Mouse (Mus musculus) cerebellum, adult 18-20 months (tissue): ENCODE data around the gene Inka2.

Source experiments
- DNase-seq, 2 experiments: peaks; one replicate each; pipeline ENCODE4 v3.0.0; 2021

Inka2 gene

DNA sequence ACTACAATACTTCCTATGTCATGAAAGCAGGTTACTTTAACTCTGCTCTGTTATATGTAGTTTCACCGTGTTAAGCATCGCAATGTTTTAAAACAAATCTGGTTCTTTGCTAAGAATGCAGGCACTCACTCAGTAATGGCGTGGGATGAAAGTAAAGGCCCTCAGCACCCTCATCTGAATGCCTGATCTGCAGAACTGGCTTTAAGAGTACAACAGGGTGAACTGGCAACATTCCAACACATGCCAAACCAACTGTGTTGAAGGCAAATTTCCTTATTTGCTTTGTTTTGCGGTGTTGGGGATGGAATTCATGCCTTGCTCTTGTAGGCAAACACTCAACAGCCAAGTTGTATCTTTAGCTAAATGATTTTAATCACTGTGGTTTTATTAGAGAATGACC lies 29.1 kb downstream of the Inka2 start:
- DNase-seq: no peak

DNA sequence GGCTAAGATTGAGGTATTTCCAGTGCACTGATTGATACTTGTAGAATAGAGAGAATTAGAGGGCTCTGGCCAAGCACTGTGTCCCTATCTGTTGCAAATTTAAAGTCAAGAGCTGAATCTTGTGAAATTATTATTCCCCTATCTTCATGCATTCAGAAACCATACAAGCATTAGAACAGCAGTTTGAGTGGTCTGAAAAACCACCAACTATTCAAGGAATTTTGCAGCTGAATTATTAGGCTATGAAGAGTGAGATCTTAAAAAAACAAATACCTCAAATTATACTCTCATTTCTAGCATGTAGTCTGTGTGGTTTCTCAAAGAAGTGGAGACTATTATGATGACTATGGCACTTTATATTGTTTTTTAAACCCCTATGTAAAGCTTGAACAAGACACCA lies 30.9 kb downstream of the Inka2 start:
- DNase-seq: no peak

DNA sequence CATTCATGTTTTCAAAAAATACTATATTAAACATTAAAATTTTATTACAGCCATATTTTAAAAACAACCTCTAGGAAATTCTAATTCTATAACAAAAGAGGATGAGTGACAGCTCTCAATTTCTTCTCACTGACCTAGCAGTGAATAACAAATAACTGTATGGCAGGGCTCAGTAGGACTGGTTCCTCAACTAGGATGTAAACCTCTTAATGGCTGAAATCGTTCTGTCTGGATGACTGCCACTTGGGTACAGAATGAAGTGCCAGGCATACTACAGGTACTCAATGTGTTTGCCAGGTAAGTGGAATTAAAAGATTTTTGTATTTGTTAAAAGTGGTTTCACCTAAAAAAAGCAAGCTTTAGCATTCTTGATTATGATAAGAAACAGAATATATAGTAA lies 31.7 kb downstream of the Inka2 start:
- no peak for DNase-seq

DNA sequence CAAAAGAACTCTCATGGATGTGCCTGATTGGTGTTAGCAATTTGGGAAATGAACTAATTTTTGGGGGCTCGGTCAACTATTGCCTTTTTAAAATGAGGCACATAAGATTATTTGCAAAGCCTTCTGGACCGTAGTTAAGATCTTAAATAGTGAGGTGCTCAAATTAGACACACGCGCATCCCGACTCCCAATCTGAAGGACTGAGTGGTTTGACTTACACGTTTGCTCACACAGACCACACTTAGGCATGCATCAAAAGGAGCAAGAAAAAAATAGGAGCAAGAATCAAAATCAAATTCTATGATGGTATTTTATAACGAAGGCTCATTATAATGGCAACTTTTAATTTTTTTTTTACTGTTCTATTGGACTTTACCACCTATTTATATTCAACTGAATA lies 32.7 kb downstream of the Inka2 start:
- DNase-seq: no peak

DNA sequence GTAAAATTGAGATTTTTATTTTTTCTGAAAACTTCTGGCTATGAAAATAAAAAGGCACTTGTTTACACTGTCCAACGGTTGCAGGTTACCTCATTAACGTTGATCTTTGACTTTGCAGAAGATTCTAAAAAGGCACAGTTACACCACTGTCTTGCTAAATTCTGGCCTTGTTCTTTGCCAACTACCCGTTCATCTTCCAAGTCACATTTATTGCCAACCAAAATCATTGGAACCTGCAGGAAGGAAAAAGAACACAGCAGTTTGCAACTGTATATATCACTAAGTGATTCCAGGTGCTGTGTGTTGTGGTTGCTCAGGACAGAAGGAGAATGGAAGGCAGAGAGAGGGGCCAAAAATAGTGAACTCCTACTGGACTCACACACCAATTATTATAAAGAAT lies 33.3 kb downstream of the Inka2 start:
- DNase-seq: no peak

DNA sequence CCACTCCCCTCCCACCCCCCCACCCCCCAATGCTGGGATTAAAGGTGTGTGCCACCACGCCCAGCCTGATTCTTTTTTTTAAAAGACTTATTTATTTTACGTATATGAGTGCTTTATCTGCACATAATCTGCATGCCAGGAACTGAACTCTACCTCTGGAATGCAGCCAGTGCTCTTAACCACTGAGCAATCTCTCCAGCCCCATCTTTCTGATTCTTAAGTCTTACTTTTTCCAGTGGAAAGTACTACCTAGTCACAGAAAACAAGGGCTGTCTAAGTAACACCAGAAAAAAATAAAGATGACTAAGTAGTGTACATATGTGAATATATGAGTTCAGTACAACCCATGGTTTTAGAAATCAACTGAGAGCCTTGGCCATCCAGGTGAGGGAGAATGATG lies 42.1 kb downstream of the Inka2 start:
- no peak for DNase-seq

DNA sequence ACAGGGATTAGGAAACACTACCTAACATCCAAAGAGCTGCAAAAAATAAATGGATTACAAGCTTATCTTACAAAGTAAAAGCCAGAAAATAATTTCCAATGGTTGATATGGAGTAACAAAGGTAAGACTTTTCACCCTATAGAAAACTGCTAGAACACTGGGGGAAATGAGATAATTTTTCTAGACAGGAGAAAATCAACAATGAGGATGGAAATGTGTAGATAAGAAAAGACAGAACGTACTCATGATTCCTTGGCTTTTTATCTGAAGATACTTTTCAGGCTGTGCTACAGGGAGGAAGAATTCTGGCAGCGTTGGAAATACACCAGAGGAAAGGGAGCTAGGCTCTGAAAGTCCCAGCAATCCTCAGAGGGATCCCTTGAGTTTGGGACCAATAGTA lies 46.4 kb downstream of the Inka2 start:
- DNase-seq: no peak

DNA sequence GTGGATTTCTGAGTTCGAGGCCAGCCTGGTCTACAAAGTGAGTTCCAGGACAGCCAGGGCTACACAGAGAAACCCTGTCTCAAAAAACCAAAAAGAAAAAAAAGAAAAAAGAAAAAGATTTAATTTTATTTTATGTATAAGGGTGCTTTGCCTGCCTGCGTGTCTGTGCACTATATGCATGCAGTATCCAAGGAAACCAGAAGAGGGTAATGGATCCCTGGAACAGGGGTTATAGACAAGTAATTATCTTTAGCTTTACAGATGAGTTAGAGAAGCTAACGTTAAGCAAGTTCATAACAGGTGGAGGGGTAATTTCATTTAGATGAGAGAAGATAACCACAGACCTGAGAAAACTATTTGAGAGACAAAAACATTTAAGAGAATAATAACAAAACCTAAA lies 49.8 kb downstream of the Inka2 start:
- no peak for DNase-seq

DNA sequence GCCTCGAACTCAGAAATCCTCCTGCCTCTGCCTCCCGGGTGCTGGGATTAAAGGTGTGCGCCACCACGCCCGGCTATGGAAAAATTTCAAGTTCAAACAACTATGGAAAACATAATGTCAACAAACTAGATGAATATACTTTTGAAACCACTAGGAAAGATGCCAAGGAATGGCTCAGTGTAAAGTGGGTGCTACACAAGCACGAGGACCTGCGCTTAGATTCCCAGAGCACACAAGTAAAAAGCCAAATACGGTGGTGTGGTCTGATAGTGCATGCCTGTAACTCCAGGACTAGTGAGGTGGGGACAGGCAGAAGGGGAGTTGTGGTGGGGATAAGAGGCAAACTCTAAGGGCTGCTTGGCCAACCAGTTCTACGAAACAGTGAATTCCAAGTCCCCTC lies 50.7 kb downstream of the Inka2 start:
- DNase-seq: no peak

DNA sequence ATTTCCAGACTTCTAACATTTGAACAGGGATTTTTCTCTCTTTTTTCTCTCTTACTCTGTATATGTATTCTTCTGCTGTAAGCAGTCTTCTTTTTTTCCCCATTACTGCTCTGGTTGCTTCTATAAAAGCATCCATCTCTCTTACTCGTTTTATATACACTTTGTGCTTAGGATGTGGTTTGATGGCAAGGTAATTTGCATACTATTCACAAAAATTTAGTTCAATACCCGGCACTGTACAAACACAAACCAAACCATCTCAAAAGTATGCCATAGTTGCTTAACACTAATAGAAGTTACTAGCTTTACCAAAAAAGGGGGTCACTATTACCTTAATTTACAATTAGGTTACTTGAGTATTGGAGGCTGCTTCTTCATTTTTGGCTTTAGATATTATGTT lies 52.1 kb downstream of the Inka2 start:
- no peak for DNase-seq

DNA sequence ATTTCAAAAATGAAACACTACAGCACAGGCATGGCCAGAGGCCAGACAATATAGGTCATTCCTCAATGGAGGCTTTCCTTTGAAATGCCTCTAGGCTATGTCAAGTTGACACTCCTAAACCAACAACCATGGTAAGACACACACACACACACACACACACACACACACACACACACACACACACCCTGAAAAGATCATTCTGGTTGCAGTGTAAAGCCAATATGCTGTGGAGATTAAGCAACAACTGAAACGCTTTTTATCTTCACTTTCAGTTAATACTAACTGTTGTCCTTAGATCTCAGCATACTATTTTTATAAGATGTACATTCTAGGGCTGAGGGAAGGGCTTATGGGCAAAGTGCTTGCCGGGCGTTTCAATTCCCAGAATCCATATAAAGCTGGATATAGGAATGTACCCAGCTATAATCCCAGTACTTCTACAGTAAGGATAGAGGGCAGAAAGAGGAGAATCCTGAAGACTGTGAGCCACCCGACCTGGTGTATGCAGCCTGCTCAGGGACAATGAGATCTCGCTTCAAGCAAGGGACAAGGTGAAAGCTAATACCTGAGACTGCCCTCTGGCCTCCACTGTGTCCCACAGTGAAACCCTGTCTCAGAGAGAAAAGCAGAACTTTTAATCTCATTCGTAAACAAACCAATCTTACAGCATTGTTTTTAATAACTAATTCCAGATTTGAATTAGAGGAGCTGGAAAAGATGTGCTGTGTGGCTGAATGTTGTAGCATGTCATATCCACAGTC lies 53.1 kb downstream of the Inka2 start:
- no peak for DNase-seq

DNA sequence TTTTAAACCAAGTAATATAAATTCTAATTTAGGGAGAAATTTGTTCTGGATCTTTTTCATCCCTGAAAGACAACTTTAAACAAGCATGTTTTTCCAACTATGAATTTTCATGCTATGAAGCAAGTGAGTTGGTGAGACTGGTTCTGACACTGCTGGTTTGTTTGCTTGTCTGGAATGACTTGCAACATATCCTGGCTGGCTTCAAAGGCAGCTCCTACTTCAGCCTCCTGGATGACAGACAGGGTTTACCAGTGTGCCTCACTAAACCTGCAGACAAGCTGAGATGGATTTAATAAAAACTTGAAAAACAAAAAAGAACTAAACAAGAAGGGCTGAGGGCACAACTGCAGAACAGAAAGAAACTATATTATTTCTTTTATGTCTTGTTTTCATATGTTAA lies 53.7 kb downstream of the Inka2 start:
- DNase-seq: no peak

DNA sequence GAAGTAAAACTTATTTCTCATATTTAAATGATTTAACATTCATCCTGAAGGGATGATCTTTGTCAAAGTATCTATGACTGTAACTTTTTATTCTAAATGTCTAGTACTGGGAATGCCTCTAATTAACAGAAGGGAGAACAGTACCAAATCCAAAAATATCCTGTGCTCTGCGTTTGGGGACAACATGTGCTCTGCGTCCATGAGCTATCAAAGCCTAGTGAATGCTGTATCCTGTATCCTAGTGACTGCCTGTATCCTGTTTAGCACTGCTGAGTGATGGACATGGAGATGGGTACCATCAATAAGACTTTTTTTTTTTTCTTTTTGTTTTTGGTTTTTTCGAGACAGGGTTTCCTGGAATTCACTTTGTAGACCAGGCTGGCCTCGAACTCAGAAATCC lies 54.3 kb downstream of the Inka2 start:
- DNase-seq: no peak

DNA sequence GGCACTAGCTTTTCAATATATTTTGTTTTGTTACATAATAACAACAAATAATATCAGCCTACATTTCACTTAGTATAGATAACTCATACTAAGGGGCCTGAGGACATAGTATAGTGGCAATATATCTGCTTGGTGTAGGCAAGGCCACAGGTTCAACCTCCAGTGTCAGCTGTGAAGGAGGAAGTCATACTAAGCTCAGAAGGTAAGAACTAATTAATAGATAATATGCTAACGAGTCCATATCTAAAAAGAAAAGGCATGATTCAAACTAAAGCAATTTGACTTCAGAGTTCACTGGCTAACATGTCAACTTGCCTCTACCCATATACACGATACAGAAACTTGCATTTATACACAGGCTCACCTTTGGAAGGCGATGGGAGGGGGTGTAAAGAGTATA lies 55.7 kb downstream of the Inka2 start:
- no peak for DNase-seq

DNA sequence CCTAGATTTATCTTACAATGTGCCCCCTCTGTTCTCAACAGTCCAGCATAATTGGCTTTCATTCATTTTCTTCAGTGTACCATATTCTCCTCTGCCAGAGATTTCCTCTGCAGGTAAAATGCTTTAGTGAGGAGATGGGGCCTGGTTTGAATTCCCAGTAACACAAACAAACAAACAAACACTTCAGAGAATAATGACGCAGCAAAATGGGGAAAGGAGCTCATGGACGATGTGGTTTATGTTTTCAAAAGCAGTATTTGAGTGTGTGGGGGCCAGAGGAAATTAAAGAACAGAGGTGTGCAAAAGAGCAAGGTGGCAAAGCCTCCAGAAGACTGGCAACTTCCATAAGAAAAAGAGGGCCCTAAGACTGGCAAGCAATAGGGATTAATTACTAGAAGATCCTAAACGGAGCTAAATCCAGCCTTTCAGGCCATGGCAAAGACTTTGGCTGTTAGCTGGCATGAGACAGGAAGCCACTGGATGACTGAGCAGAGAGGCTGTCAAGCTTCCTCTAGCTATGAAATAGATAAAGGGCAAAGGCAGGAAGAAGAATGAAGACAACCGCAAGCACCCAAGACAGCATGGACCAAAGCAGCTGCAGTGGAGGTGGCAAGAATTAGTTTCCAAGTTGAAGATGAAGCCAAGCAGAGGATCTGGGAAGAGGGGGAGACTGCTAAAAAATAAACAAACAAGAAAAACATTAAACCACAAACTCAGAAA lies 58.9 kb downstream of the Inka2 start:
- DNase-seq: no peak

DNA sequence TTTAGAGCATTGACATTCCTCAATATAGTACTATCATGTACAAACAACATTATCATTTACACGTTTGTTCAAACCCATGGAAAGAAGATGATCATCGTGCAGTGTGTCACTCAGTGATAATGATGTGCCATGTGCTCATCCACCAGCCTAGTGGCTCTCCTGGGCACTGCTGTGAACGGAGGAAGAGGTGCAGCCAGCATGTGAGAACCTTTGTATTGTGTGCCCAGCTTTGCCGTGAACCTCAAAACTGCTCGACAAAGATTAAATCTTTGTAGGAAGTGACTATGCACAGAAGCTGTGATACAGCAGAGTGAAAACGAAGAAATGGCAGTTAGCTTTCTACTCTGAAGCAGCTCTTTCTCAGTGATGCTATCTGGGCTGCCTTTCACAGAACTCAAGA lies 64.1 kb downstream of the Inka2 start:
- DNase-seq: no peak

DNA sequence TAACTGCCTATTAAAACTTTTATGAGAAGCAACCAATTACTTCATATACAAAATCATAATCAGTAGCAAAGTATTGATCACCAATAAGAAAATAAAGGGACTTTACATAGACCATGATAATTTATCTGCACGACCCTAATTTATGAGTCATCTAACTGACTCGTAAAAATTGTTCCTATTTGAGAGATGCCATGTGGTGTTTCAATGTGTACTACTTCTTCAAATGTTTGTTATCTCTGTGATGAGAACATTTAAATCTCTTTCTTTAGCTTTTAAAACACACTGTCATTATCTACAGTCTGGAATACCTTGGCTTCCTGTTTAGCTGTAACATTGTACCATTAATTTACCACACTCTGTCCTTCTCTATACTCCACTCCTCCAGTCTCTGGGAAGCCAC lies 65.0 kb downstream of the Inka2 start:
- no peak for DNase-seq
